Mouse (Mus musculus) layer of hippocampus, postnatal 25 days (tissue): Measurements from ENCODE around the gene Tex21. TPM values are rescaled to one million over a fixed set of nuclear protein-coding genes. Genes with fewer than 3 reads are reported as not detected.
A peak's percentile ranks its signal among the peaks of the same experiment; 100 is the strongest.
"Not testable (repeated sequence)": the region's sequence is repeated elsewhere in the genome, so short reads cannot be mapped to it uniquely, and the experiment has no call there.

Experiments
- DNase-seq, 2 experiments: peaks; one replicate each; pipeline ENCODE4 v3.0.0; 2022; ENCODE audit warnings: mixed read lengths in 2 of 2, low spot score in 1 of 2; ENCODE audit errors: extremely low spot score in 1 of 2
- total RNA-seq, 2 experiments: library from RNA; stranded (reverse); gene quantifications; 2 replicates each; pipeline ENCODE4 v1.2.3; 2021

Gene Tex21
- total RNA-seq, 2 experiments from 2014 or later: not detected

GRCm38 (mm10) chr12:76261556-76261955 is 15.0 kb upstream of the Tex21 start:
- DNase-seq: no peak

DNA sequence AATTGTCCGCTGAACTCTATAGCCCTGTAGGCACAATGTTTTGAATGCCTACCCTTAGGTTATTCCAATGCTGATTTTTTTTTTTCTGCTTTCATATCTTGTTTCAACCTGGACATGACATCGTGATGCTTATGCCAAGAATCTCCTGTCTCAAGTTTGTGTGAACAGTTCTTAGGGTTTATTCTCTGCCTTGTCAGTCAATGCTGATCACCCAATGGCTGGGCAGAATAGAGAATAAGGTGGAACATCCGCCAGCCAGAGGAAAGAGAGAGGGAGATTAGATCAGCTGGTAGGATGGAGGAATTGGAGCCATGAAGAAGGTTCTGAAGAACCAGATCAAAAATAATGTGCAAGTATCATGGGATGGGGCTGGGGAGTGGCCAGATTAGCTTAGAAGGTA is 14.1 kb upstream of the Tex21 start:
- DNase-seq: no peak

DNA sequence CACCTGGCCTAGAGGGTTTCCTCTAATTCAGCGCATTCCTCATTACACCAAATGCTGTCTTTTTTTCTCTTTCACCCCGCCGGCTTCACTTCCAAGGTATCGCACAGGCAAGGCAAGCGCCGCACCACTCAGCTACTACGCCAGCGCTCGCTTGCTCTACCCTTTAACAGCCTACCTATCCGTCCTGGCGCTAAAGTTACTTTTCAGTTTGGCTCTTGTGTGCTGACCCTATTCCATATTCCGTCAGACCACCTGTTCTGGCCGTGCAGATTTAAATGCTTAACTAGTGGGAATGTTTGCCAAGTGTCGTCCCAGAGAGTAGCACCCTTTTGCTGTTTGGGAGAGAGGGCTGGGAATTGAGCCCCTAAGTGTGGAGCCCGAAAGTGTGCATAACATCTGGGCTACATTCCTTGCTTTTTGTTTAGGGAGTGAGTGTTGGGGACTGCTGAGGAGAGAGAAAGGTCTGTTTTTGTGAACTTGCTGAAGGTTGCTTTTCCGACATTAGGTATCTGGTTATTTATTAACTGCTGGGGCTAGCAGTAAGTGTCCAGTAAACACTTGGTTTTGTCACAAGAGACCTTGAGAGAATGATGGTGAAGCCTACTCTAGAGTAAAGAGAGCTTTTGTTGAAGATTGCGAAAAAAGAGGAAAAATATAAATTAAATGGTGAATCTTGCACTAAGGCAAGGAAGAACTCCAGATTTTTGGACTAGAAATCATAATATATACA is 9.7 kb upstream of the Tex21 start:
- DNase-seq: no peak

- DNase-seq: no peak
These were observed 8.9 kb upstream of the Tex21 start for GRCm38 (mm10) chr12:76255499-76255875.

DNA sequence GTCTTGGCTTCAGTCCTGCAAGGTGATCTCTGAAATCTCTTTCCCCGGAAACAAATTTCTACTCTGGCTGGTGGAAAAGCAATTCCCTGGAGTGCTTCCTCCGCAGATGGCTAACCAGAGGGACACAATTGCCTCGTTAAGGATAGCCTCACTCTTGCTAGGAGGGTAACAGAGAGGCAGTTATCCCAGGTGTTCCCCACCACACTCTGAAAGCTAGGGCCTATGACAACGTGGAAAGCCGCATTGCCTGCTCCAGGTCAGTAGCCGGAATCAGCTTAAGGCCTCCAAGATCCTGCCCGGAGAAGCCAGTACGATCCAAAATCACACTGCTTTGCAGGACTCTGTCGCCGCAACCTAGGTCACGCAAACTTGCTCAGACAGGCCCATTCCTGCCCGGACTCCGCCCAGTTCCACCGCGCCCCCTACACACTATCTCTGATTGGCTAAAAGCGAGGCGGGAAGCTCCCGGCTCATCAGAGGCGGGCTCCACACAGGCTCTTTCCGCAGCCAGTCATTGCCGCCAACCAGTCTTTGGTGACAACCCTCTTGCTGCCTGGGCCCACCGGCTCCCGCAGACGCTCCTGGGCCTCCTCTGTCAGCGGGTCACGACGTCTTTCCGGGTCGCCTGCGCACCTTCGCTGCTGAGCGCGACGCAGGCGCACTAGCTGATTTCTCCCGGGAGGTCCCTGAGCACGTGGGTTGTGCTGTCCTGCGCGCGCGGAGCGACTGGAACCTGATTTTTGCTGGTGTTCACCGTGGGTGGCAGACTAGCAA is 8.4 kb upstream of the Tex21 start, which contains the start of gene Mthfd1:
Mthfd1 (plus strand) TSS at position 574 of the 774 bp plus-strand sequence.
- DNase-seq: peak; percentile 82

DNA sequence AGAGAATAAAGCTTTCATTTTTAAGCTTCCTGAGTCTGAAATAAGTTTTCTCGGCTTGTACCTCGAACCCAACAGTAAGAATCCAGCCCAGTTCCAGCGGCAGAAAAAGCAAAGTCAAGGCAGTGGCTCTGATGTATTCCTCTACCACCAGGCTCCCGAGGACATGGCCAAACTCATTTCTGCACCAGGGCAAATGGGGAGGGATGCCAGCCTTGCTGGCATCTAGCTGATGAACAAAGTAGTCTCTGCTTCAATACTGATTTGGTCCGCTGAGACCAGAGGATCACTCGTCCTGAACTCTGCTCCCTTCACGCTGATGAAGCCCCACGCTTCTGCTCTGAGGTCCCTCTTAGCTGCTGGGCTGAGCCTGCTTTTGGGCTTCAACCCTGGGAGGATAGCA is 7.4 kb upstream of the Tex21 start:
- DNase-seq: no peak

DNA sequence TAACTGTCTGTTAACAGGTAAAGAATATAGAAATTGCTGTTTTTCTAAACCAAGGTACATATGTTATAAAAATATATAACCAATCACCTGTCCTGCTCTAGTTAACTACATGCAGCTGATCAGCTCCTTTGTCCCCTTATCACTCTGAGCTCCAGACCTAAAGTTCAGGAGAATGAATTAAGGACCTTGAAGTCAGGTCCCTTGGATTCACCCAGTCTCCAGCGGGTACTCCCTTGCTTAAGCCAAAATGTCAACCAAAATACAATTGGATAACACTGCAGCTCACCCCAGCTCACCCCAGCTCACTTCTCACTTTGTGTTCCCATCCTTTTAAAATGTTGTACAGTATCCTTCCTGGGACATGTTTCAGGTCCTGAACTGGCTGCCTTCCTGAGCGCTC is 7.0 kb upstream of the Tex21 start:
- DNase-seq: no peak

DNA sequence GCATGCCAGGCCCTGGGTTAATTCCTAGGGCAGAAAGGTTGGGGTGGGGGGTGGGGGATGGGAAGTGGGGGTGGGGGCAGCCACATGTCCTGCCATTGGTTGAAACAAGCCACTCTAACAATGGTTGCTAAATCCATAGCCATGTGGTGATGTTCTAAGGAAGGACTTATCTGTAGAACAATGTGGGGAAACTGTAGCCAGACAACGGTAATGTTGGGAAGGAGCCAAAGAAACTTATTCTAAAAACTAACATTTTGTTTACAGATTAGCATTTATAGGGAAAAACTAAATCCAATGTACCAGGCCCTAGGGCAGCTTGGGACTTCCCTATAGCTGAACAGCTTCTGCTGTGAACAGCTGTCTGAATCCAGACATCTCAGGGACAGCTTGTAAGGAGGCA is 6.5 kb upstream of the Tex21 start:
- no peak for DNase-seq

DNA sequence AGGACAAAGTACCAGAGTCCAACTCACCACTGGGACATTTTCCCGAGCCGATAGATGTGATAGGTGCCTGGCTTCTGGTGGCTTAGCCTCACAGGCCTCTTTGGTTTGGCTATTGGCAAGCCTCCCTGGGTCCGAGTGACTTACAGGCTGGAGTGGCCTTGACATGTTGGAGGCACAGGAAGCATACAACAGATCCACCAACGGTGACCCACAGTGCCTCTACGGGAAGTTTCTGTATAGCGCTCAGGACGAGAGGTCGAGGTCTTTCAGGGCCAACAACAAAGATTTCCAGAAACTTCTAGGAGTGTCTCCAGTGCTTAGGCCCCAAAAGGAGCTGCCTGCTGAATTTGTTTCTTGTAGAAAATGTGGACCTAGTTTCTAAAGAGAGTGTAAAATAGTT is 1.6 kb downstream of the Tex21 start:
- DNase-seq: no peak

- no peak for DNase-seq
These were observed 4.7 kb downstream of the Tex21 start for GRCm38 (mm10) chr12:76241833-76242232.

DNA sequence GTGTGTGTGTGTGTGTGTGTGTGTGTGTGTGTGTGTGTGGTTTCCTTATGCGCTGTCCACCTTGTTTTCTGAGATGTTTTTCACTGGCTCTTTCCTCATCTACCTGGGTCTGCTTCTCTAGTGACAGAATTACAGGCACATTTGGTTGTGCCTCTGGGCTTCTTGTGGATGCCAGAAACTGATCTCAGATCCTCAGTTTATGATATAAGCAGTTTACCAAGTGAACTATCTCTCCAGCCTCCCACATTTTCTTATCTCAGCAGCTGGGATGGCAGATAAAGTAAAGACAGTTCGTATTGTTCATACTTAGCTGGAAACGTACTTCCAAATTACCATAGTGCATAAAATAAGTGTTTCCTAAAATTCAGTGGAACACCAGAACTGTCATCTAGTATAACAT is 5.5 kb downstream of the Tex21 start:
- no peak for DNase-seq

GRCm38 (mm10) chr12:76240670-76241069 is 5.9 kb downstream of the Tex21 start:
- no peak for DNase-seq

DNA sequence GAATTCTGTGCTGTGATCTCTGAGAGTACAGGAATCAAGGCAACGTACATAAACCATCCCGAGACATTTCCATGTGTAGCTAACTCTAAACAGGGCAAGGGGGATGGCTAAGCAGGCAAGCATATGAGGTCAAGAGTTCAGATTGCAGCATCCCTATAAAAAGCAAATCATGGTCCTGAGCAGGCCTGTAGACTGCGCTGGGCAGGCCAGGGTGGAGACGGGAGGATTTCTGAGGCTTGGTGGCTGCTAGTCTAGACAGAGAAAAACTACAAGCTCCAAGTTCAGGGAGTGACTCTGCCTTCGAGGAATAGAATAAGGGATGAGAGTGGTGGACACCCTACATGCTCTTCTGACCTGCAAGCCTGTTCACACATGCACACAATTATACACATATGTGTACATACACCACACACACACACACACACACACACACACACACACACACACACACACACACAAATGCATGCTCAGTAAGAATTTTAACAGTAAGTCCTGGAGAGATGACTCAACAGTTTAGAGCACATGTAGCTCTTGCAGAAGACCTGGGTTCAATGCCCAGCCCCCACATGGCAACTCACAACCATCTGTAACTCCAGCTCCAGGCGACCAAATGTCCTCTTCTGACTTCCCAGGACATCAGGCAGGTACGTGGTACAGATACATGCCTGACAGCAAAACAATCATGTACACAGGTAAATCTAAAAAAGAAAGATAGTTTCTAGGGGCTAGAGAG is 6.5 kb downstream of the Tex21 start:
- DNase-seq: no peak

DNA sequence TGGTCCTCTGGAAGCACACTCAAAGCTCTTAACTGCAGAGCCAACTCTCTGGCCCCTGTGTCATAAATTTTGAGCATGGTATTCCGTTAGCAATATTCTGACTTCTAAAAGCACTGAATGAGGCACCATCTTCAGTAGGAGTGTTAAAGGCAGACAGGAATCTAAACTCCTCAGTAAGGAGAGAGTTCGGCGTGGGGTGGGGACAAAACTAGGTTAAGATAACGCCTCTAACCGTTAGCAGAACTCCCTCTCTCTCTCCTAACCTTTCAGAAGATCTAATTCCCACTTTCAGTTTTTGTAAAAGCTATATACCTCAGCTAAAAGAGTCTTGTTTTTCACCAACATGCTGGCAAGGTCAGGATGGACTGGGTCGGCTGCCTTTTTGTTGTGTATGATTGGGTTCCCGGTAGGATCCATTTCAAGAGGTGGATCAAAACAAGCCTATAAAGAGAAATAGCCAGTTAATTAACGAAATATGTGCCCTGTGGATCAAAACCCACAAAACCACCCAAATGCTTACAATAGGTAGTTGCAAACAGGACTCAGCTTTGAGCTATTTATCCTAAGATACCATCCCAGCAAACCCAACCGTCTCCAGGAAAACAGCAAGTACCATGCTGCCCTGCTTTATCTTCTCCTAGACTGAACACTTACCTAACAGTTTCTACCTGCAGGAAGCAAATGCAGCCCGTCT is 7.3 kb downstream of the Tex21 start:
- DNase-seq: no peak

- DNase-seq: no peak
These were observed 11.3 kb downstream of the Tex21 start for GRCm38 (mm10) chr12:76235253-76235652.

- DNase-seq: no peak
These were observed 15.9 kb downstream of the Tex21 start for GRCm38 (mm10) chr12:76230644-76231043.

DNA sequence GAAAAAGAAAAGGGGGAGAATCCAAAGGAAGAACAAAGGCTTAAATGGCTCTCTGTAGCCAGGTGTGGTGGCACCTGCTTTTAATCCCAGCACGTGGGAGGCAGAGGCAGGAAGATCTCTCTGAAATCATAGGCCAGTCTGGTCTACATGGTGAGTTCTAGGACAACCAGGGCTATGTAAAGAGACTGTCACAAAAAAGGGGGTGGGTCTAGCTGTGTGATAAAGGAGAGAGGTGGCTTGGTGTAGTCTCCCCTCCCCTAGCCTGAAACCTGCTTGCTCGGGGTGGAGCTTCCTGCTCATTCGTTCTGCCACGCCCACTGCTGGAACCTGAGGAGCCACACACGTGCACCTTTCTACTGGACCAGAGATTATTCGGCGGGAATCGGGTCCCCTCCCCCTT is 24.4 kb downstream of the Tex21 start:
- not testable (repeated sequence) for DNase-seq

GRCm38 (mm10) chr12:76216716-76217115 is 29.8 kb downstream of the Tex21 start:
- no peak for DNase-seq

DNA sequence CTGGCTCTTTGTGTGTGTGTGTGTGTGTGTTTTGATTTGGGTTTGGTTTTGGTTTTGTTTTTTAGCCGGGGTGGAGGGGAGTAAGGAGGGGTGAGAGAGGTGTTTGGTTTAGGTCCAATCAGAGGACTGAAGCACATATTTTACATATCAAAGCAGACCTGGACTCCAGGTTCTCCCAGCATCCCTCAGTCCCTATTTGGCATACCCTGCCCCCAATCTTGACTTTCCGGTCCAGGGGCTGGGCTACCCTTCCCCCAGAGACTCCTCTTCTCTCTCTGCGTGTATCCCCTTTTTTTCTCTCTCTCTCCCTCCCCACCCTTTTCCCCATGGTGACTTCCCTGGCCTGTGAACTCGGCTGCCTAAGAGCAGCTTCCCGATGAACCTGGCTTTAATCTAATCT is 31.4 kb downstream of the Tex21 start:
- DNase-seq: no peak

DNA sequence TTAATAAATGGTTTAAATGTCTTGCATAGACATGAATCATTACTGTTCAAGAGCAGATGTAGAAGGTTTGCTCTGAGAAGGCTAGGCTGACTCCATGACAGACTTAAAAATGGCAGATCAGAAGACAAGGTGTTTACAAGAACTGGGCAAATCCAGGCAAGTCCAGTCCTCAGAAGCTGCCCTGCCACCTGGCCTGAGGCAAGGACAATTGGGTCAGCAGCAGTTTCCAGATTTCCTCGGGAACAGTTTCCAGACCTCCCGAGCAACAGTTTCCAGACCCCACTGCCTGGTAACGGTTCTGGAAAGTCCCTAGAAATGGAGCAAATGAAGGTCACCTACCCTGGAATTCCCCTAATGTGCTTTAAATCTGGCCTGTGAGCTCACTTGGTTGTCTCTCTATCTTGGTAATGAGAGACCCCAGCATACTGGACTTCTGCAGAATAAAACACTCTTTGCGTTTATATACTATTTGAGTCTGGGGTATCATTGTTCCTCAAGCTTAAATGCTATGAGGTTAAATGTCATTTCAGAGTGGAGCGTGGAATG is 37.0 kb downstream of the Tex21 start:
- DNase-seq: no peak
